Comparison of ENCODE assay signal across 11 mouse cellular contexts in the genomic region with DNA sequence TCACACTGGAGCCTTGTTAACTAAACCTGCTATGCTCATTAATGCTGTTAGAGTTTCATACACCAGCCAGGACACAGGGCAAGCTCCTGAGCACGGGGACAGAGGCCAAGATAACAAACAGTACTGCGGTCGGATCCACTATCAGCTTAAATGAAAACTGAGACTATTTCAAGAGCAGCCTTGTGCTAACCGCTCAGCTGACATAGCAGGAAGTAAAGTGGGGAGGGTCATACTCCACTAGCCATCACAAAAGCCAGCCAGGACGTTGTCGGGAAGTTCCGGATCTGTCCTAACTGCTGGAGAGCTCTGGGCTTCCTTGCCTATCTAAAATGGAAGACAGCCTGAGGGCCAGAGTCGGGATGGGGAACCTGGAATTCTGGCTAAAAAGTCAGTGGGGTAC. TPM values are rescaled to one million over a fixed set of nuclear protein-coding genes. Genes with fewer than 3 reads are reported as not detected.
A peak's percentile ranks its signal among the peaks of the same experiment; 100 is the strongest.
DNase-seq lines count a peak whose midpoint lies in the region; ATAC-seq and TF ChIP-seq lines count a peak whose summit lies in the region.
"Had no signal": no experiment of that assay in that cellular context is flagged by ENCODE, and none has a peak within 500 bp of the region (broad histone marks: within the 10 kb centered on the region; RNA-seq: fewer than 3 reads in every experiment).

No protein-coding gene starts in this region.

- no peaks in the 10 kb centered on the region for H3K27me3 ChIP-seq in heart, postnatal 0 days (ENCODE audit: control insufficient read depth, insufficient read depth, low read length)
- H3K27me3 ChIP-seq in stomach, embryonic 15.5 days (replicated peaks) = no peaks in the 10 kb centered on the region

- WGBS in heart, postnatal 0 days = 4% methylated on average over 8 of the region's 8 CpGs
- WGBS in stomach, embryonic 15.5 days = 34% methylated on average over 8 of the region's 8 CpGs

- H3K4me1 ChIP-seq in heart, postnatal 0 days (ENCODE audit: control insufficient read depth, insufficient read depth) = peaks cover 17% of the 10 kb centered on the region
- H3K4me1 ChIP-seq in stomach, embryonic 15.5 days = 0 out of 2 replicates have a peak, but pooled peaks cover 11% of the 10 kb centered on the region

- peak overlapping the region; percentile 87 for H3K9ac ChIP-seq in heart, postnatal 0 days (replicated peaks; ENCODE audit: low read depth, low read length)
- no peak overlapping the region for H3K9ac ChIP-seq in stomach, embryonic 15.5 days
- H3K9ac ChIP-seq: hindbrain, embryonic 12.5 days; neural tube, embryonic 13.5 days had no signal

- peak overlapping the region; percentile 99 for H3K27ac ChIP-seq in heart, postnatal 0 days (ENCODE audit: low read depth)
- H3K27ac ChIP-seq in stomach, embryonic 15.5 days = no peak overlapping the region
- H3K27ac ChIP-seq: hindbrain, embryonic 12.5 days; neural tube, embryonic 13.5 days had no signal

- TF ChIP-seq EP300 in heart, postnatal 0 days (IDR thresholded peaks at IDR 0.05; ENCODE audit: low read depth) = peak; percentile 82; the same call in 1 of the 2 replicates

- peak; percentile 37 for ATAC-seq in heart, postnatal 0 days (ENCODE audit: insufficient read depth, low read depth)
- ATAC-seq in stomach, embryonic 15.5 days (ENCODE audit: insufficient read depth, low FRiP score, low read depth) = no peak

- 0 out of 2 replicates have a peak, but pooled peaks cover 3% of the 10 kb centered on the region for H3K36me3 ChIP-seq in heart, postnatal 0 days (replicated peaks; ENCODE audit: control insufficient read depth, insufficient read depth, low read length)
- H3K36me3 ChIP-seq in stomach, embryonic 15.5 days = no peaks in the 10 kb centered on the region
- H3K36me3 ChIP-seq: hindbrain, embryonic 12.5 days; neural tube, embryonic 13.5 days had no signal

- peak overlapping the region; percentile 71 for H3K4me3 ChIP-seq in heart, postnatal 0 days (ENCODE audit: low read depth, low read length)
- no peak overlapping the region for H3K4me3 ChIP-seq in stomach, embryonic 15.5 days (replicated peaks)
- H3K4me3 ChIP-seq: hindbrain, embryonic 12.5 days; neural tube, embryonic 13.5 days had no signal

- no peaks in the 10 kb centered on the region for H3K9me3 ChIP-seq in heart, postnatal 0 days (replicated peaks; ENCODE audit: control insufficient read depth, low read length)
- no peaks in the 10 kb centered on the region for H3K9me3 ChIP-seq in stomach, embryonic 15.5 days
- H3K9me3 ChIP-seq: hindbrain, embryonic 12.5 days; neural tube, embryonic 13.5 days had no signal

- H3K4me2 ChIP-seq in heart, postnatal 0 days (ENCODE audit: low read depth, low read length) = peak overlapping the region; percentile 63
- H3K4me2 ChIP-seq in stomach, embryonic 15.5 days = 0 out of 2 replicates have a peak overlapping the region, but pooled peaks have one; percentile 6
- H3K4me2 ChIP-seq: hindbrain, embryonic 12.5 days; neural tube, embryonic 13.5 days had no signal

- DNase-seq in gastrocnemius, postnatal 25 days = peak; percentile 24
- no peak for DNase-seq in gastrocnemius, postnatal 4 days (ENCODE audit: low spot score in 2 of 2)
- peak; percentile 77 for DNase-seq in heart, postnatal 0 days (ENCODE audit: low spot score)
- DNase-seq in kidney, postnatal 36 days = peak; percentile 28 to 32
- DNase-seq in thymus, adult 18-20 months = no peak
- DNase-seq in cerebellum, postnatal 25 days = no peak
- no peak for DNase-seq in cerebellum, adult 8-10 months
- DNase-seq: cerebellum, postnatal 36 days had no signal

- no peak for TF ChIP-seq CTCF in heart, postnatal 0 days (IDR thresholded peaks at IDR 0.05; ENCODE audit: low read depth)

RNA-seq across cellular contexts. Expression of a gene that starts 4.2 kb away (rescaled TPM):
- total RNA-seq in gastrocnemius, postnatal 25 days (2021) = 100 to 1,000 TPM; 331 to 433 TPM
- total RNA-seq in gastrocnemius, postnatal 4 days (2021) = 100 to 1,000 TPM; 201 to 279 TPM
- 32.1 and 88.6 TPM in 2 replicates for total RNA-seq in heart, postnatal 0 days (2014; rRNA removed; ENCODE audit: low replicate concordance)
- polyA plus RNA-seq in heart, postnatal 0 days (2015; fragmentation: Nextera tagmentation; extraction: Ambion mirVana) = 314 and 316 TPM in 2 replicates
- polyA plus RNA-seq in stomach, embryonic 15.5 days (2015; fragmentation: Nextera tagmentation; extraction: Ambion mirVana) = 35.8 and 37.5 TPM in 2 replicates

RNA-seq across cellular contexts. Expression of a gene that starts 51.7 kb away (rescaled TPM):
- total RNA-seq in gastrocnemius, postnatal 25 days (2021) = 10 to 100 TPM; 29.1 to 29.7 TPM
- 100 to 1,000 TPM; 105 to 116 TPM for total RNA-seq in gastrocnemius, postnatal 4 days (2021)
- 71.2 and 131 TPM in 2 replicates for total RNA-seq in heart, postnatal 0 days (2014; rRNA removed; ENCODE audit: low replicate concordance)
- polyA plus RNA-seq in heart, postnatal 0 days (2015; fragmentation: Nextera tagmentation; extraction: Ambion mirVana) = 72.9 and 80.7 TPM in 2 replicates
- polyA plus RNA-seq in stomach, embryonic 15.5 days (2015; fragmentation: Nextera tagmentation; extraction: Ambion mirVana) = 191 and 208 TPM in 2 replicates

RNA-seq across cellular contexts. Expression of a gene that starts 51.8 kb away (rescaled TPM):
- total RNA-seq in gastrocnemius, postnatal 25 days (2021) = 10 to 100 TPM; 43.3 to 47.7 TPM
- total RNA-seq in gastrocnemius, postnatal 4 days (2021) = 10 to 100 TPM; 65.3 to 87.7 TPM
- 52.9 and 54.5 TPM in 2 replicates for total RNA-seq in heart, postnatal 0 days (2014; rRNA removed; ENCODE audit: low replicate concordance)
- 60.1 TPM in 2 replicates for polyA plus RNA-seq in heart, postnatal 0 days (2015; fragmentation: Nextera tagmentation; extraction: Ambion mirVana)
- polyA plus RNA-seq in stomach, embryonic 15.5 days (2015; fragmentation: Nextera tagmentation; extraction: Ambion mirVana) = 30.9 and 34.9 TPM in 2 replicates

Comparison
In these comparisons a context has a peak if more than half of its experiments do, and no peak if none do; other contexts are left out.
1. DNase-seq: peak in gastrocnemius, postnatal 25 days (single experiment), heart, postnatal 0 days (single experiment) and kidney, postnatal 36 days (2 of 2); none in gastrocnemius, postnatal 4 days (0 of 2), thymus, adult 18-20 months (0 of 2), cerebellum, postnatal 25 days (0 of 2) and cerebellum, adult 8-10 months (single experiment).